Mouse (Mus musculus) gastrocnemius, postnatal 25 days (tissue): ENCODE data around the gene Smim1. TPM values are rescaled to one million over a fixed set of nuclear protein-coding genes. Genes with fewer than 3 reads are reported as not detected.

Experiments used
- DNase-seq: peaks from one replicate; pipeline ENCODE4 v3.0.0; 2022
- long read RNA-seq, 2 experiments: library from polyadenylated mRNA; stranded (forward); transcript quantifications; one replicate each; pipeline ENCODE4 v2.0.0; 2021
- total RNA-seq, 2 experiments: library from RNA; stranded (reverse); gene quantifications; 1 replicate in 1 of 2; 2 replicates in 1 of 2; pipeline ENCODE4 v1.2.3; 2021

Smim1 gene
- 1 to 10 TPM; 2.2 to 3.4 TPM for total RNA-seq
- long read RNA-seq, experiment 1, partial matches to known transcripts: 0 of 2 reads
- long read RNA-seq, experiment 1, other reads (novel, unspliced or antisense): 0 of 2 reads
- long read RNA-seq, experiment 2, partial matches to known transcripts: 0 of 2 reads
- long read RNA-seq, experiment 2, other reads (novel, unspliced or antisense): 2 of 2 reads

DNA sequence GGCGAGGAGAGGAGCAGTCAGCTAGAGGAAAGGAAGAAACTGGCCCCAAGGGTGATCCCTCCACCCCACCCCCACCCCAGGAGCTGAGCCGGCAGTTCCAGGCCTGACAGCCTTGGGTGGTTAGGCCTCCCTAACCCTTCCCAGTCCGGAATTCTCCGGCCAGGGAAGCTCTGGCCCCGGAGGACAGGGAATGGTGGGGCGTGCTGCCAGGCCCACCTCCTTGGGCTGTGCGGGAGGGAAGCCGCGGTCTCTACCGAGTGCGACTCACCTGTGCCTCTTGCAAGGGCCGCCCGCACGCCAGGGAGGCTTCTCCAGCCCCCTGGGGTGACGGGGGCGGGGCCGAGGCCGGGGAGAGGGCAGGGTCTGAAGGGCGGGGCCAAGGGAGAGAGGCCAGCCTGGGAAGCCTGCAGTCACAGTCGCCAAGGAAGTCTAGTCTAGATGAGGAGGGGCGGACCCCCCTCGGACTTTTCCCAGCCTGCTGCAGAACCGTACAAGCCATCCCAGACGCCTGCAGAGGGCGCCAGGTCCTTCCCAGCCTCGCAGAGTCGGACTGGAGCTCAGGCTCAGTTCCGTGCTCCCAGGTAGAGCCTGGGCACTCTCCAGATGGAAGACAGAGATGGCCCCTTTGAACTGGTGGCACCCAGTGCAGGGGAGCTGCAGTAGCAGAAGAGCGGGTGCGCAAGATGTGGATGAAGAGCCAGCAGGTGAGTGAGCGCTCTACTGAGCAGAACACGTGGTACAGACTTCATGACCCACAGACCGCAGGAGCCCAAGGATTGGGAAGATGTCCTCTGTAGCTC, at the start of gene Smim1:
Gene Smim1, minus strand, starts transcription at position 590 of the 800 bp plus-strand sequence.
- DNase-seq: peak; percentile 73

DNA sequence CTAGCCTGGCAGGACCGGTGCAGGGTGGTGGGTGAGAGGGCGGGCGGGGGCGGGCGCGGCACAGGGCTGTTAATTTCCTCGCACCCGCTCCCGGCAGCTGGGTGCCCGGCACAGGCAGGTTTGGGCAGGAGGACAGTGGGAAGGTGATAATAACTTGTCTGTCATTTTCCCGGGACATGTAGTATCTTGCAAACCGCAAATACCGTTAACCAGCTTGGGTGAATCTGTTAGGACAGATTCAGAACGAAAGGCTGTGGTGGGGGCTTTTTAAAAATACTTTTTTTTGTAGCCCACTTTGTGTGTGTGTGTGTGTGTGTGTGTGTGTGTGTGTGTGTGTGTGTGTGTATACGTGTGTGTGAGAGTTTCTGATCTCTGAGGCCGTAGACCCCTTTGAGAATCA, 45.9 kb upstream of the Smim1 start:
- no peak for DNase-seq

DNA sequence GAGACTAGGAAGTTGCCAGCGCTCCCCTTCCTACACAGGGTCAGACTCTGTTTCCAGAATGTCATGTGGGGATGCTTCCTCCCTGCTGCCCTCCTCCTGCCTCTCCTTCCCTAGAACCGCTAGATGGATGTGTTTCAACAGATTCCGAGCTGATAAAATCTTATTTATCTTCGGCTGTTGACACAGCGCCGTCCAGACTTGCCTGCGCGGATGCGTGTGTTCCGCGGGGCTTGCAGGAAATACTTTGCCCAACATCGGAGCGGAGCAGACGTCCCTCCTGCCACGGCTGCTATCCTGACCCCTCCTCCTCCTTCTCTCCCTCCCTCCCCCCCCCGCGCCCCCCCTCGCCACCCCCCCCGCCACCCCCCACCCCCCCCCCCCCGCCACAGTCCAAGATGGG, 45.5 kb upstream of the Smim1 start:
- DNase-seq: no peak

DNA sequence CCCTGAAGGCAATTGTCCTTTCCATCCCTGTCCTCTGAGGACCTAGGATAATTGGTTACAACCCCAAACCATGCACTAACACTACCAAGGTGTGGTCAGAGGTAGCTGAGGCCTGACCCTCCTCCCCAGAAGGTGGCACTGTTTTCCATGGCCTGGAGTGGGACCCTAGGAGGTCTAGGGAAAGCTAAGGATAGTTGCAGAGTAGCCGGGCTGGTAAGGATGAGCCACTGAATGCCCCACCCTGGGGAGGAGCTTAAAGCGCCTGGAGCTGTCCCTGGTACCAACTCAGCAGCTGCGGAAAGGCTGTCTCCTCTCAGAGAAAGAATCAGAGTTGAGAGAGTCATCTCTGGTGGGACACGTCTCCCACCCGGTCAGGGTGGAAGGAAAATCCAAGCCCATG, 44.9 kb upstream of the Smim1 start:
- no peak for DNase-seq

DNA sequence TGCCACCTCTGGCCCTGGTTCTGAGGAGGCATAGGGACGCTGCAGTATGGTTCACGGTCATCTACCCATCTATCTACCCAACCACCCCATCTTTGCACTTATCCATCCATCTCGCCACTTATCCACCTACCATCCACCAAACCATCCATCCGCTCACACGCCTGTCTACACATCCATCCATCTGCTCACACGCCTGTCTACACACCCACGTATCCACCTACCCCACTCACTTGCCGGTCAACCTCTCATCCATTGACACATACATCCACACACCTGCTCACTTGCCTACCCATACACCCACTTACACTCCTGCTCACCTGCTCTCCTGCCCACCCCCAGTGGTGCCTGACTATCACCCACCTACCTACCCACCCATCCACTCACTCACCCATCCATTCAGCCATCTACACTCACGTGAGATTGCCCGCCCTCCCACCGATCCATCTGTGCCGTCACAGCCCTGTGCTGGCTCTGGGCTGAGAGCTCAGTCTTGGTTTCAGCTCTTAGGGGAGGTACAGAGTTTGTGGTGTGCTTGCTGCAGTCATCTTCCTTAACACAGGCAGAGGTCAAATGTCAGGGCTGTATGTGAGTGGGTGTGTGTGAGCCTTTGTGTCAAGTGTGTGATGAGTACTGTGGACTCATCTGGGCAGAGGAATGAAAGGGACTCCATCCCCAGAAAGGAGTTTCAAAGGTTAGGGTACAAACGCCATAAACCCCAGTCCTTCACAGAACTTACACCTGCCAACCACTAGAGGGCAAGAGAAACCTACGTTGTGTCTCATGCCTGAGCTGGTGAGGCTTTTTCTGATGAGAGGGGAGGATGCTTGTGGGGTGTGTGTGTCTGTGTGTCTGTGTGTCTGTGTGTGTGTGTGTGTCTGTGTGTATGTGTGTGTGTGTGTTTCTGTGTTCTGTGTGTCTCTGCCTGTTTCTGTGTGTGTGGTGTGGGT, 39.1 kb upstream of the Smim1 start:
- DNase-seq: no peak

DNA sequence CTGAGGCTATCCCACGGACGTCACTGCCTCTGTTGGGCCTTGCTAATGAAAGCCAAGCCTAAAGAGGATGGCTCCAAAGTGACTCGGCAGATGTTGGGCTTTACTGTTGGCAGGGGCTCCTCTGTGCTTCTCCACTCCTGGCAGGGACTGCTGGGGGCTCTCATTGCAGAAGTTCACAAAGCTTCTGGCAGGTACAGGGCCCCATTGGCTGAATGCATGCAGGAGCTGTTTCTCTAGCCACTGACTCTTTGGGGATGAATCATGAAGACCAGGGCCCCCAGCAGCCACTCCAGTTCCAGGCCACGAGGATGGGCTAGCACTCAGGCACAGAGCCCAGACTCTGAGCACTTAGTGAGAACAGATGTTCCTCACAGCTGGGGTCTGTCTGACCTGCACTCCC, 31.7 kb upstream of the Smim1 start:
- peak; percentile 19 for DNase-seq

DNA sequence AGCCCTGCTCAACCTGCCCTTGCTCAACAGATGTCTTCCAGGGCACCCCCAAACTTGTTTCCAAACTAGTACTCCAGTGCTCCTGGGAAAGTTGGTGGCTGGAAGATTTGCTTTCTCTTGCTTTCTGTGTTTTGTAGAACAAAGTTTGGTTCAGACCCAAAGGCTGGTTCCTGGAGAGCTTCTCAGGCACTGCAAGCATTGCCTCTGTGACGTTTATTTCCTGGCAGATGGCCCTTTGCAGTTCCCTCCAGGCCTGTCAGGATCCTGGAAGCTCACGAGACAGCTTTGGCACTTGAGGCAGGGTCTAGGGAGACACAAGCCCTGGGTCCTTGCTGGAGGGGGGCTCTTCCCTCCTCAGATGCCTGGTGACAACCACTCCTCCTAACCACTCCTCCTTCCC, 30.6 kb upstream of the Smim1 start:
- no peak for DNase-seq

DNA sequence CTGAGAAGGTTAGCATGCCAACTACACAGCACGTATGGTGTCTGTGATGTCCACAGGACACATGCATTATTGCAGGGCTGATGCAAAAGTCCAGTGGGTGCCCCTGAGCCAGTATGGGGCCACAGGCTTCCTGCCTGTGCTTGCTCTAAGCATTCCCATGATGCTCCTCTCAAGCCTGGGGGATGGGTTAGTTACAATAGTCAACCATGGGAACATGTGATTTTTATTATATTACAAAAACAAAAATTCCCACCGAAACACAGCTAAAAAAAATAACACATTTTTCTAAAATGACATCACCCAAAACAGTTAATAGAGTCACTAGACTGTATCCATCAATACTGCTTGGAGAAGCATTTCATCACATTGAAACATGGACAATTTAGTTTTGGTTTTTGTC, 30.0 kb upstream of the Smim1 start:
- DNase-seq: no peak

DNA sequence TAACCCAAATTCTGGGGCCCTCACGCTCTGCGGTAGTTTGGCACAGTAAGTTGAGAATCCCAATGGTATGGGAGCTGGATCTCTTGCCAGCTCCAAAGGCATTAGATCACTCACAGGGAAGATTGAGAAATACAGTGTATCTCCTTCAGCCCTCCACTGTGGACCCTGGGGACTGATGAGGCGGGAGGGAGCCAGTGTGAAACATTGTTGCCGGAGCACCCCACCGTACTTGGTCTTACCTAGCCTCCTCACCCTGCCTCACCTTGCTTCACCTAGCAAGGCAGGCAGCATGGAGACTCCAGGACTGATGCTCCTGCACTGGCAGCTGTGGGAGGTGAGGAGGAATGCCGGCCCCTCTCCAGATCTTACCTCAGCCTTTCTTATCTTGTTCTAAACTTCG, 29.5 kb upstream of the Smim1 start:
- no peak for DNase-seq

DNA sequence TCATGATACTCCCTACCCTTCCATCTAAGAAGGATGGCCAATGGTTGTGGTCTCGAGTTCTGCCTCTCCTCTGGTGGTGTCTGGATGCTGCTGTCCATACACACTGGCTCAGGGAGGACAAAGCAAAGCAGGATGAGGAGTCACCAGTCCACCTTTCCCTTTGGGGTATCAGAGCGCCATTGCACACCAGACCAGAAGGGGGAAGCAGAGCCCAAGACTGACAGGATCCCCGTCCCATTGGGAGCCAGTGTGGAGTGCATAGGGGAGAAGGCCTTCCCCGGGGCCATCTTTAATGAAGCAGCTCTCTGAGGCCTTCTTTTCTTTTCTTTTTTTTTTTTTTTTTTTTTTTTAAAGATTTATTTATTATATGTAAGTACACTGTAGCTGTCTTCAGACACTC, 27.0 kb upstream of the Smim1 start:
- DNase-seq: no peak

DNA sequence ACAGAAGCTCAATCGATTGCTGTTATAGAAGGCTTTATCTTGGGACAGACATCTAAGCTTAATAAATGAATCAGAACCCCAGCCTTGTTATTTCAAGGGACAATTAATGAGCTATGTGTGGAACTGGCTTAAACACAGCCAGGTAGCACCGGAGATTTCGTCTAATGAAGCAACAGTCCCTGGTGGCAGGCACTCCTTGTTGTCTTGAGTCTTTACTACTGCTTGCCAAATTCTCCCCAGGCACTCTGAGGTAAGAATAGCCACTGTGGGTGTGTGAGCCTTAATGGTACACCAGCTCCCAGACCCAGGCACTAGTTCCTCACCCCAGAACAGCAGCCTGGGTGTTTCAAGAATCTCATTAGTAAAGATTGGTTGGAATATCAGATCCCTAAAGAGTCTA, 25.4 kb upstream of the Smim1 start:
- no peak for DNase-seq

DNA sequence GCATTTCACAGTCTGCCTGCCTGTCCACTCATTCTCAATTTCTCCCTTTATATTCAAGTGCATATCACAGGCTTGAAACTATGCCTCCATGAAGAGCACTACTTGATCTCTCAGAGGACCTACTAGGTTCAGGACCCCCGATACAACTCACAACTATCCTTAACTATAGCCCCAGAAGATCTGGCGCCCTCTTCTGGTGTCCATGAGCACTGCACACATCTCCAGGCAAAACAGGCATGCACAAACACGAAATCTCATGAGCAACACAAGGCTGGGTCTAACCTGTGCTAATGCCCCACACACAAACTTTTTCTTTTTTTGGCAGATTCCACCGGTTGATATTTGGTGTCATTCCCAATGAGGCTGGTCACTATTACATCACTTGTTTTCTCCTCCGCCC, 19.8 kb upstream of the Smim1 start:
- DNase-seq: no peak

DNA sequence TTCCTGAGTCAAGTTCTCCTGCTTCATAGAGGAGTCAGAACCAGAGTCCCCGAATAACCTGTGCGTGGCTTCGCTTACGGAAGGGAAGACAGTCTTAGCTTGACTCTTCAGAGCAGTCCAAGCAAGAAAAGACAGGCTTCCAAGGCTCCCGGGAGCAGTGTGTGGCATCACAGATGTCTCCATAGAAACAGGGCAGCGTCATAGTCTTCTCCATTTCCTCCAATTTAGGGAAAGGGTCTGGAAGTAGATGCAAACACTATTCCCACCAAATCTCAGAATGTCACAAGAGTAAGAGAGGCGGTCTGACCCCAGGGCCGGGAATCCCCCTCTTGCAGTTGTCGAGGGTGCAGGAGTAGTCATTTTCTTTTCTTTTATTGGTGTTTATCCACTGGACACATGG, 16.5 kb upstream of the Smim1 start, which contains the start of gene Ccdc27:
Gene Ccdc27, minus strand, starts transcription at position 101 of the 400 bp plus-strand sequence.
- no peak for DNase-seq

DNA sequence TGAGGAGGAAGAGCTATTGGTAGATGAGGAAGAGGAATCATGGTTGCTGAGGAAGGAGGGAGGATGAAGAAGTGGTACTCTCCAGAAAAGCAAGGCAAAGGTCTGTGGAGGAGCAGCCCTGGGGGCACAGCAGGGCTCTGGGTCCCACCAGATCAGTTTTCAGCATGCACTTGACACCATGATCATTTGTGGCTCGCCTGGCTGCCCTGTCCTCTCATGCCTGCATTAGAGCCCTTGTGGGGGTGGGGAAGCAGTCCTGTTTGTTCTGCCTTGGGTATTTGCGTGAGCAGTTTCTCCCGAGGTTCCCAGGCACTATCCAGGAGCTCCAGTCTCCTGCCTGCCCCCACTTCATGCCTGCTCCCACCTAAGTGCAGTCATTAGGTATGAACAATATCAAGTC, 11.1 kb upstream of the Smim1 start:
- no peak for DNase-seq

DNA sequence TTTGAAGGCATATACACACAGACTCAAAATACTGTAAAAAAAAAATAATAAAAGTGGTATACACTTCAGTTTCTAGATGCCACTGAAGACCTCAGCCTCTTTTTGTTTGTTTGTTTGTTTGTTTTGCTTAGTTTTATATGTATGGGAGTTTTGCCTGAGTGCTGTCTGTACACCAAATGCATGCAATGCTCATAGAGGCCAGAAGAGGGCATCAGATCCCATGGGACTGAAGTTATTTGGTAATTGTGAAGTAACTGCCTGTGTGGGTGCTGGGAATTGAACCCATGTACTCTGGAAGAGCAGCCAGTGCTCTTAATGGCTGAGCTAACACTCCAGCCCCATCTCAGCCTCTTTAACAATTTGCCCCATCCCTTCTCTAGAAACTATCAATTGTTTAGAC, 2.6 kb upstream of the Smim1 start:
- no peak for DNase-seq

DNA sequence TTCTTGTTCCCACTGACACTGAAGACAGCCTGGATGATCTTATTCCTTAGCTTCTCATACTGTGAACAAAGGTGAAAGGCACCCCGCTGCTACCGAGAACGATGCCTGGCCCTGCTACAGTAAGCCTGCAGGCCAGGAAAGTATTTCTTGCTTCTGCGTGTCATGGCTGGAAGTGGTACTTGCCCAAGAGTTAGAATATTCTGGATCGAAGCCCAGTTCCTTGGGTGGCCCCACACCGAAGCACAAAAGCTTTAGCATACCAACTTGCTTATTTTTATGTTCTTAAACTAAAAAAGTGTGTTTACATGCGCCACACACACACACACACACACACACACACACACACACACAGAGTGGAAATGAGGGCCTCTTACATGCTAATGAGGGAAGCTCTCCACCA, 2.0 kb upstream of the Smim1 start:
- no peak for DNase-seq

DNA sequence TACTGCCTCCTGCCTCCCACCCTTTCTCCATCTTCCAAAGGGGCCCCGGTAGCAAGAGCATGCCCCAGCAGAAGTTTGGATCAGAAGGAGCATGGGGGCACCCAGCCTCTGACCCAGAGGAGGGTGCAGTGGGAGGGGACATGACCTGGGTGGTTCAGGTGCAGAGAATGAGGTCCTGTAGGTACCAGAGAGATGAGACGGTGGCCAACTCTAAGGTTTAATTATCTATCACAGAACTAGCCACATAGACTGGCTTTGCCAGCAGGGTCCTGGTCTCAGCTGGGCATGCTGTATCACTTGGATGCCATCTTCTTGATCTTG, 371 bp upstream of the Smim1 start:
- no peak for DNase-seq

DNA sequence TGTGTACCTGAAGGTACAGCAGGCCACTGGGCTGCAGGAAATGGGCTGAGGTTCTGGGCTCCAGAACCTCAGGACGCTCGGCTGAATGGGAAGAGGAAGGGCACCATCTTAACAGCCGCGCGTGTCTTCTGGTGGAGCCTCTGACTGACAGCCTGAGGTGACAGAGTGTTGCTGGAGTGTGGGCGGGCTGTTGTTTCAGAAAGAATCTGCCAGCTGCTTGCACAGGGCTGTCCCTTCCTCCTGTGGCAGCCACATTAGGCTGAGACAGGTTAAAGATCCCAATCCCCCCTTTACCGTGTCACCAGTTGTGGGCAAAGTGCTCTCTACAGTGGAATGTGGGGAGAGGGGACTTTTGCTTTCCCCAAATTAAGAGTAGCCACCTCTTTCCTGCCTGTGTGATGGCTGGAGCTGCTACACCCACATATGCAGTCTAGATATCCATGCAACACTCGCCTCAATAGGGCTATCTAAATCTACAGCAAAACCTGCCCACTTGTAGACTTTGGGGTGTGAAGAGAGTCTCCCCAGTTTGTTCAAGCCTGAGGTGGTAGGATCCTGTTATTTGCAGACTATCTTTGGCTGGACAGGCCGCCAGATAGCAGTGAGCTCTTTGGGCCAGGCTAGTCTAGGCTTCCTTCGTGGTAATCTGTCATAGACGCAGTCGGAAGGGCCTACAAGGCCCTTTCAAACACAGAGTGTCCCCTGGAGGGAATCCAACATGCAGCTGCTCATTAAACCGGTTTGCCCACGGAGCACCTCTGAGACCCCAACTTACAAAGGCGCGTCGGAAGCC, 1.1 kb downstream of the Smim1 start:
- DNase-seq: no peak

DNA sequence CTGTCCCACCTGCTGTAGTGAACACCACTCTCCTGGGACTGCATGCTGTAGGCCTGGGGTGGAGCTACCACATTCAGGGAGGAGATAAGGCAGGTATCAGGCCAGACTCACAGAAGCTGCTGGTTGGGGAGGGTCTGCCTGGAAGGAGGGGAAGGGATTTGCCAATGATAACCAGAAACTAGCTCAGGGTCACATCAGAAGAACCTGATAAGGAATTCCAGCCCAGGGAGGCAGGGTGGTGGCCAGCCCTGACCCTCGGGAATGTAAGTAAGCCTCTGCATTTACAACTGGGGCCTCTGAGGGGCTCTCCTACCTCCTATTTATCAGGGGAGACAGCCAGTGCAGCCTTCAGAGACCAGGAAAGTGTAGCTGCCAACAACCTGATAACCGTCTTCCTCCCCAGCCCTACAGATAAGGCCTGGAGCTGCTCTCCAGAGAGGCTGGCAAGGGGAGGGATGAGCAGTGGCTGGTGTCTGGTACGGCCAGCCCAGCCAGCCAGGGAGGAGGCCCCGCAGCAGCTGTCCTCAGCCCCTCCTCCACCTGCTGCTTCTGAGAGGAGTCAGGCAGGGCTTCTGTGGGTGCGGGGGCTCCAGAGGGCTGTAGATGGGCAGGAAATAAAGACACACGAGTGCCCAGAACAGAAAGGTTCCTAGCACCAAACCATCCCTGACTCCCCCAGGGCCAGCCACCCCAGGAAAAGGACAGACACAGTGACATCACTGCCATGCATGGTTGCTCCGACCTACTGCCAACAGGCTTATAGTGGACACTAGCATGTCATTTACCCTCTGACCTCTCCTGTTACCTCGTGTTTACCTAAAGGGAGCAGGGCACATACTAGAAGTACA, 2.1 kb downstream of the Smim1 start:
- DNase-seq: no peak

DNA sequence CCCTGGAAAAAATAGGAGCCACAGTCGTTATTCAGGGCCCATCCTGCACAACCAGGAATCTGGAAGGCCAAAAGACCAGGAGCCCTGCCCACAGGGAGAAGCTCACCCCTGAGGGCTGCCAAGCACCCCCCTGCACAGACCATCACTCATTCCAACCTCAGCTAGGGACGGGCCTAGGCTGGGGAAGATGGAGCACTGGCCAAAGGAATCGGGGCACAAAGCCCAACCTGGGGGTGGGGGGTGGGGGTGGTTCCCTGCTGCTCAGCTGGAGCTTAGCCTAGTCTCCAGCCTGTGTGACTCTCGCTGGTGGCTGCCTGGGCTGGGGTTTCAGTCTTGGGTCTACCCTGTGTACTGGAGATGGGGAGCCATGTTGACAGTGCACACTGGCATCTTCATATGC, 3.2 kb downstream of the Smim1 start:
- no peak for DNase-seq

DNA sequence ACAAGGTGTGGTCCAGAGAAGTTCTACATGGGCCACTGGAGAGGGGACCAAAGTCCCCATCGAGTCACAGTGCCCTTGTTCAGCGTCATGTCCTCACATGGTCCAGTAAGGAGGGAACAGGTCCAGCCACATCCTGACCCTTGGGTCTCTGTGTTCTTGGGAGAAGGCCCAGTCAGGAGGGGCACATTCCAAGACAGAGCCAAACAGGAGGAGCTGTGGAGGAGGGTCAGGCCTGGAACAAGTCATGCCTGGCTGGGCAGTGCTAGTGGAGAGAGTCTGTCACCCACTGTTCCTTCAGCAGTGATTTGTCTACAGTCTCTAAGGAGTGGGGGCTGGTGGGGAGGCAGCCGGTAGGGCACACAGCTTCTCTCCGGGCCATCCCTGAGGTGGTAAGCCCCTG, 3.6 kb downstream of the Smim1 start:
- peak; percentile 55 for DNase-seq
